Mouse (Mus musculus) hindbrain, postnatal 0 days (tissue): Measurements from ENCODE around the gene Srebf2. TPM values are rescaled to one million over a fixed set of nuclear protein-coding genes. Genes with fewer than 3 reads are reported as not detected.
A peak's percentile ranks its signal among the peaks of the same experiment; 100 is the strongest.

Experiments used
- ATAC-seq: fragments of 200-750 bp; cut with Nextera tagmentation; 2 replicates; pipeline ENCODE4 v1.8.0; 2017; ENCODE audit warnings: mild to moderate bottlenecking, moderate TSS enrichment, moderate library complexity
- DNase-seq: peaks from one replicate; pipeline ENCODE4 v3.0.0-alpha.2; 2015; ENCODE audit warnings: low spot score
- H3K27ac ChIP-seq: fragments of 300-500 bp; sonication (generic); 2 replicates; pipeline ENCODE4 v1.5.1; 2014; ENCODE audit warnings: mild to moderate bottlenecking
- H3K27me3 ChIP-seq: fragments of 300-500 bp; sonication (generic); 2 replicates; pipeline ENCODE4 v1.6.1; 2014; ENCODE audit warnings: low read length, mixed read lengths; ENCODE audit not compliant: insufficient read depth
- H3K36me3 ChIP-seq: fragments of 300-500 bp; sonication (generic); 2 replicates; pipeline ENCODE4 v1.6.1; 2014; ENCODE audit warnings: low read length, mixed read lengths; ENCODE audit not compliant: insufficient read depth
- H3K4me1 ChIP-seq: fragments of 300-500 bp; sonication (generic); 2 replicates; pipeline ENCODE4 v1.6.1; 2014; ENCODE audit warnings: antibody characterized with exemption, low read length, mixed read lengths; ENCODE audit not compliant: insufficient read depth
- H3K4me2 ChIP-seq: fragments of 300-500 bp; sonication (generic); 2 replicates; pipeline ENCODE4 v1.6.1; 2014; ENCODE audit warnings: low read depth, mild to moderate bottlenecking, low read length, moderate library complexity, mixed read lengths
- H3K4me3 ChIP-seq: fragments of 300-500 bp; sonication (generic); 2 replicates; pipeline ENCODE4 v1.5.1; 2014; ENCODE audit warnings: low read length
- H3K9ac ChIP-seq: fragments of 300-500 bp; sonication (generic); replicated peaks from 2 replicates; pipeline ENCODE4 v1.6.1; 2014; ENCODE audit warnings: mild to moderate bottlenecking, low read length, moderate library complexity, mixed read lengths
- H3K9me3 ChIP-seq: fragments of 300-500 bp; sonication (generic); 2 replicates; pipeline ENCODE4 v1.6.1; 2016; ENCODE audit warnings: low read length, mixed read lengths
- CTCF ChIP-seq: IDR thresholded peaks from 2 replicates; pipeline ENCODE4 v1.5.1; 2016; ENCODE audit warnings: antibody characterized with exemption, control low read depth, low read depth
- WGBS: fragments of 180-500 bp; shearing (Covaris S2); extraction: QIAGEN DNeasy Blood & Tissue Kit; methylation state at CpG from one replicate; pipeline ENCODE4 v1.1.7; 2014; 5-methylcytosine and 5-hydroxymethylcytosine counted together
- polyA plus RNA-seq: library from polyadenylated mRNA; unstranded; fragments of >200 nt; fragmentation: Nextera tagmentation; extraction: Ambion mirVana; gene quantifications from 2 replicates; pipeline ENCODE4 v1.2.1, GENCODE M21; 2015
- total RNA-seq: library from RNA; depleted of rRNA; stranded (reverse); fragments of >200 nt; gene quantifications from 2 replicates; pipeline ENCODE4 v1.2.3, GENCODE M21; 2014

The Srebf2 gene
- total and polyA plus RNA-seq, 2 experiments from 2014 or later, result 145 to 256 TPM

- no peak overlapping the region for H3K27ac ChIP-seq
- WGBS, result 70% methylated on average over 4 of the region's 4 CpGs
Measured at GRCm38 (mm10) chr15:82231100-82231499, 84.1 kb downstream of the Srebf2 start.

GRCm38 (mm10) chr15:82231591-82232378, 84.8 kb downstream of the Srebf2 start:
- Histone ChIP-seq H3K27ac (0 out of 2 replicates have a peak overlapping the region, but pooled peaks have one; percentile 1), H3K9ac (0 out of 2 replicates have a peak overlapping the region, but pooled peaks have one; percentile 9), H3K36me3 (no peaks in the 10 kb centered on the region), H3K27me3 (no peaks in the 10 kb centered on the region; the same call in 1 of the 2 replicates), H3K4me3 (no peak overlapping the region), H3K9me3 (no peaks in the 10 kb centered on the region), H3K4me2 (no peak overlapping the region), H3K4me1 (peaks cover 4% of the 10 kb centered on the region; the same call in 1 of the 2 replicates)
- 38% methylated on average over 11 of the region's 11 CpGs for WGBS
- ATAC-seq, result peak; percentile 2; the same call in 1 of the 2 replicates
- no peak for TF ChIP-seq CTCF
- peak; percentile 67 for DNase-seq

More at GRCm38 (mm10) chr15:82231100-82231499, 84.1 kb downstream of the Srebf2 start:
- H3K9ac ChIP-seq, result no peak overlapping the region
- H3K9me3 ChIP-seq, result no peaks in the 10 kb centered on the region
- DNase-seq (no peak), ATAC-seq (no peak)
- no peak overlapping the region for H3K4me2 ChIP-seq
- H3K36me3 ChIP-seq, result no peaks in the 10 kb centered on the region
- no peak overlapping the region for H3K4me3 ChIP-seq
- TF ChIP-seq CTCF, result no peak
- H3K27me3 ChIP-seq, result no peaks in the 10 kb centered on the region; the same call in 1 of the 2 replicates
- H3K4me1 ChIP-seq, result peaks cover 4% of the 10 kb centered on the region; the same call in 1 of the 2 replicates

- no peak overlapping the region for H3K4me3 ChIP-seq
- no peak overlapping the region for H3K9ac ChIP-seq
- TF ChIP-seq CTCF, result no peak
- H3K27me3 ChIP-seq, result no peaks in the 10 kb centered on the region; the same call in 1 of the 2 replicates
- H3K4me1 ChIP-seq, result peaks cover 4% of the 10 kb centered on the region; the same call in 1 of the 2 replicates
- no peak overlapping the region for H3K4me2 ChIP-seq
- no peaks in the 10 kb centered on the region for H3K36me3 ChIP-seq
- WGBS, result 58% methylated on average over 4 of the region's 4 CpGs
- no peaks in the 10 kb centered on the region for H3K9me3 ChIP-seq
- no peak for ATAC-seq
- peak overlapping the region; percentile 1; the same call in 1 of the 2 replicates for H3K27ac ChIP-seq
- no peak for DNase-seq
Measured at GRCm38 (mm10) chr15:82232651-82233050, 85.7 kb downstream of the Srebf2 start.

GRCm38 (mm10) chr15:82235661-82236060, 88.7 kb downstream of the Srebf2 start:
- TF ChIP-seq CTCF, result no peak
- ATAC-seq, result no peak
- 71% methylated on average over 10 of the region's 10 CpGs for WGBS
- H3K36me3 ChIP-seq, result no peaks in the 10 kb centered on the region
- H3K4me3 ChIP-seq, result no peak overlapping the region
- H3K4me2 ChIP-seq, result no peak overlapping the region
- H3K27me3 ChIP-seq, result no peaks in the 10 kb centered on the region
- no peaks in the 10 kb centered on the region for H3K9me3 ChIP-seq
- H3K27ac ChIP-seq, result no peak overlapping the region
- DNase-seq, result no peak
- no peak overlapping the region for H3K9ac ChIP-seq
- peaks cover 4% of the 10 kb centered on the region; the same call in 1 of the 2 replicates for H3K4me1 ChIP-seq

- 18% methylated on average over 5 of the region's 5 CpGs for WGBS
- Histone ChIP-seq H3K9me3 (no peaks in the 10 kb centered on the region), H3K9ac (no peak overlapping the region), H3K36me3 (no peaks in the 10 kb centered on the region), H3K4me1 (peaks cover 4% of the 10 kb centered on the region; the same call in 1 of the 2 replicates), H3K27me3 (no peaks in the 10 kb centered on the region), H3K27ac (no peak overlapping the region), H3K4me3 (no peak overlapping the region), H3K4me2 (no peak overlapping the region)
- peak; percentile 79 for ATAC-seq
- peak; percentile 98 for TF ChIP-seq CTCF
- peak; percentile 86 for DNase-seq
Measured at GRCm38 (mm10) chr15:82236565-82236964, 89.6 kb downstream of the Srebf2 start.

- Histone ChIP-seq H3K27ac (no peak overlapping the region), H3K4me2 (peak overlapping the region; percentile 89), H3K4me3 (peak overlapping the region; percentile 72), H3K9me3 (no peaks in the 10 kb centered on the region), H3K9ac (no peak overlapping the region; the same call in 1 of the 2 replicates), H3K27me3 (no peaks in the 10 kb centered on the region), H3K4me1 (0 out of 2 replicates have a peak, but pooled peaks cover 3% of the 10 kb centered on the region), H3K36me3 (no peaks in the 10 kb centered on the region)
- ATAC-seq, result no peak
- WGBS, result 75% methylated on average over 3 of the region's 3 CpGs
- no peak for DNase-seq
- TF ChIP-seq CTCF, result peak; percentile 15; the same call in 1 of the 2 replicates
Measured at GRCm38 (mm10) chr15:82243311-82243710, 96.3 kb downstream of the Srebf2 start.

- Histone ChIP-seq H3K9ac (peak overlapping the region; percentile 56), H3K27ac (0 out of 2 replicates have a peak overlapping the region, but pooled peaks have one; percentile 16), H3K9me3 (no peaks in the 10 kb centered on the region), H3K4me2 (peak overlapping the region; percentile 89), H3K4me1 (0 out of 2 replicates have a peak, but pooled peaks cover 3% of the 10 kb centered on the region), H3K36me3 (no peaks in the 10 kb centered on the region), H3K27me3 (no peaks in the 10 kb centered on the region), H3K4me3 (peak overlapping the region; percentile 72)
- 5% methylated on average over 12 of the region's 12 CpGs for WGBS
- ATAC-seq (no peak), DNase-seq (no peak)
- TF ChIP-seq CTCF, result no peak
Measured at GRCm38 (mm10) chr15:82243742-82244114, 96.7 kb downstream of the Srebf2 start.
